Mouse (Mus musculus) yolk sac, embryonic 10.5 days (tissue): ENCODE measurements around the gene Rcan2.
"Not testable (repeated sequence)": the region's sequence is repeated elsewhere in the genome, so short reads cannot be mapped to it uniquely, and the experiment has no call there.

Experiments used
- DNase-seq: peaks from one replicate; pipeline ENCODE4 v3.0.0-alpha.2; 2017; ENCODE audit warnings: low spot score

The Rcan2 gene

GRCm38 (mm10) chr17:43825411-43825785, 24.2 kb downstream of the Rcan2 start:
- not testable (repeated sequence) for DNase-seq

DNA sequence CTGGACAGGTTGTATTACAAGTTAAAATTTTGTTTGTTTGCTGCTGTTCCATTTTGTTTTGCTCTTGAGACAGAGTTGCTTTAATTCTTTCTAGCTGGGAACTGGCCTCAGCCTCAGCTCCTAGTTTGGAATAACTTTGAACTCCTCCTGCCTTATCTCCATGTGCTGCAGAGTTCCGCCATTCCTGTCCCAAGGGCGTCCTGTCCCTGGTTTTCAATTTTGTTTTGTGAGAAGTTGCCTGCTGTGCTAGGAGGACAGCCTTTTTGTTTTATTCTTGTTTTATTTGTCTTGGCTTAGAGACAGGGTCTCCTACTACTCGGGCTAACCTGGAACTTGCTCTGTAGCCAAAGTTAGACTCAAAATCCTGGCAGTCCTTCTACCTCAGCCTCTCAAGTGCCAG, 26.1 kb downstream of the Rcan2 start:
- DNase-seq = no peak

DNA sequence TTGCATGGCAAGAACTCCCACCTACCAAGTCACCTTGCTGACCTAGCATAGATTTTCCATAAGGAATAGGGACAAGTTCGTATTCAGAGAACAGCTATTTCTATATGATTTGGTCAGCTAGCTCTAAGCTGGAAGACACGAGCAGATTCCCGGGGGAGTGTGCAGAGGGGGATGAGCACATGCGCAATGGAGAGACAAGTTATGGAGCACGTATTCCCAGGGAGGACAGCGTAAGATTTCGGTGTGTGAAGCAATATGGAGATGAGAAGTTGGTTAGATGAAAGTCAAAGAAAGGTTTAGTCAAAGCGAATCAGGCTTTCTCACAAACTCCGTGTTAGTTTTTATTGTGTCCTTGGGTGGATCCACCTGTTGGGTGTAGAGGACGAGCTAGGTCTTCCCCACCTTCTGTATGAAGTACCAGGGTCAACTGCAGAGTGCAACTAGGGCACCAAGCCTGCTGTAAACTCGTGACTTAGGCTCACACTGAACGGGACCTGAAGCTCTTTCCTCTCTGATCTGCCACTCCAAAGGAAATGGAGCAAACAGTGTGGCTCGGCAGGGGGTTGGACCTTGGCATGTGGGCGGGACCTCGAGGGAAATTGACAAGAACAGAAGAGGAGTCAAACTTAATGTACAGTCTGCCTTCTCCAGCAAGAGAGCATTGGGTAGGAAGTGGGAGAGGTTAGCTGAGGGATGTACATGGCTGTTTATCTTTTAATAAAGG, 31.4 kb downstream of the Rcan2 start:
- peak; percentile 7 for DNase-seq

GRCm38 (mm10) chr17:43840208-43840607, 39.1 kb downstream of the Rcan2 start:
- DNase-seq = no peak

DNA sequence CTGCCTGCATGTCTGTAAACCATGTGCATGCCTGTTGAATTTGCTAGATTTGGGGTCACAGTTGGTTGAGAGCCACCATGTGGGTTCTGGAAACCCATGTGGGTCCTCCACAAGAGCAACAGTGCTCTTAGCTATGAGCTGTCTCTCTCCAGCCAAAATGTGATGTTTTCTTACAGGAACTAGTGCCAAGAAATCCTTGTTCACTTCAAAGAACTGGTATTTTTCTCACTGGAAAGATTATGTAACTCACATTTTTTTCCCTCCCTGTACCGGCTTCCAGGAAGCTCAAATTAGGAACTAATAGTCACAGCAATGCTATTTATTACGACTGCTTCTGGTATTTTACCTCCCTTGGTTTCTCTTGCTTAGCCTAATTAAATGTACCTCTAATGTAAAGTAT, 45.6 kb downstream of the Rcan2 start:
- DNase-seq = no peak

DNA sequence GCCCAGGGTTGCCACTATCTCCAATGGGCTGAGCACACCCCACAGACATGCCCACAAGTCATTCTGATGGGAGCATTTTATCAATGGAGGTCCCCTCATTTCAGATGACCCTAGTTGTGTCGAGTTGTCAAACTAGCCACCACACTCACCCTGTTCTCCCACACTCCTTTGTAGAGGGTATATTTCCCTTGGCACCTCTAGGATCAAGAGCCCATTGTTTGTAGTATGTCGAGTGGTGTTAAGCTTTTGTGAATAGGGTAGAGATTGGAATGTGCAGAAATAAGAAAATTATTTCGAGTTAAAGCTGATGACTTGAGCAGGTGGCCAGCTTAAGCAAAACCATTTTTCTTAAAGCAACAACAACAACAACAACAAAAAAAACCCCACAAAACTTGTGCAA, 47.8 kb downstream of the Rcan2 start:
- DNase-seq = no peak

DNA sequence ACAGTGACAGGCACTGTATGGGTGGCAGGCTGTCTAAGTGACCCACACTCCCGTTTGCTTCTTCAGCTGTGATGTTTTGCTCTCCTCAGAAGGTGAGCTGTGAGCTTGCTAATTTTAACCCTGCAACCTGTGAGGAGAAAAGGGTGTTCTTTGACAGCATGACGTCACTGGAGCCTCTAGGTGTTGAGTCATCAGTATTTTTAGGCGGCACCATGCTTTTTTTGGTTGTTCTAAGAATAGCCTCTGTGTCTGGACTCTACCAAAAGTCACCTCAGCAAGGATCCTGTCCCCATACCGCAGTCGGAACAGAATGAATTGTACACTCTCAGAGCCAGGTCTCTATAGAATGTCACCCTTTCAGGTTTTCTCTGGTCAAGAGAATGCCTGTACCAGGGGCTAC, 54.0 kb downstream of the Rcan2 start:
- no peak for DNase-seq

DNA sequence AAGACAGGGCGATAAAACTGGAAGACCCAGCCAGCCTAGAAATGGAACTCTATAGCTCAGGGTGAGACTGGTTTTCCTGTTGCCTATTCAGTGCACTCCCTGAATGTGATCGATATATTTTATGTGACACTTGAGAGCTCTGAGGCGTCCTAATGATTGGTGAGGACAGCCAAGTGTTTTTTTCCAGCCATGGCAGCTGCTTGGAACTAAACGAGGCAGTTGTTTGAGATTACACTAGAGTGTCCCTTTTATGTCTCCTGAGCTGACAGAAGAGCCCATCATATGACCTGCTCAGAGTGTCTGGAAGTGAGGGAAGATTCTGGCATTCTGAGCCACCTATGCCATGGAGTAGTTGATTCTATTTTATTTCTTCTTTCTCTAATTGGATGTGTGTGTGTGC, 54.9 kb downstream of the Rcan2 start:
- no peak for DNase-seq

GRCm38 (mm10) chr17:43868808-43869207, 67.7 kb downstream of the Rcan2 start:
- no peak for DNase-seq

GRCm38 (mm10) chr17:43869677-43870076, 68.5 kb downstream of the Rcan2 start:
- DNase-seq = peak; percentile 30

GRCm38 (mm10) chr17:43874417-43874816, 73.3 kb downstream of the Rcan2 start:
- DNase-seq = no peak

GRCm38 (mm10) chr17:43877425-43877824, 76.3 kb downstream of the Rcan2 start:
- no peak for DNase-seq

- no peak for DNase-seq
Observed at GRCm38 (mm10) chr17:43883016-43883415, 81.9 kb downstream of the Rcan2 start.

DNA sequence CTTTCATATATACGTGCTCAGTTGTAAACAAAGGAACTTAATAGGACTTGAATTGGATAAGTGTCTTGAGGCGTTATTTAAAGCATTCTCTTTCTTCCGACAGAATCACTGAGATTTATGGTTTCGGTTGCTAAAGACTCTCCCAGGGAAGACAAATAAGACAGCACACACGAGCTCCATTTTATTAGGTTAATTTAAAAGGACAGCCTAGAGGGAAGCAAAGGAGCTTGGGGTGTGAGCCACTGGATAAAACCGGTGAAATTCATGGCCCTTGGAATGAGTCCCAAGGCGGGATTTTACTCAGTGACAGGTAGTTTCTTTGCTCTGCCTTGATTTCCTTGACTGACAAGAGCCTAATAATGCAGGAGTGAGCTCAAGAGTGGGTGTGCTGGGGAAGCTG, 85.1 kb downstream of the Rcan2 start:
- DNase-seq = no peak

GRCm38 (mm10) chr17:43887931-43888330, 86.8 kb downstream of the Rcan2 start:
- DNase-seq = no peak

DNA sequence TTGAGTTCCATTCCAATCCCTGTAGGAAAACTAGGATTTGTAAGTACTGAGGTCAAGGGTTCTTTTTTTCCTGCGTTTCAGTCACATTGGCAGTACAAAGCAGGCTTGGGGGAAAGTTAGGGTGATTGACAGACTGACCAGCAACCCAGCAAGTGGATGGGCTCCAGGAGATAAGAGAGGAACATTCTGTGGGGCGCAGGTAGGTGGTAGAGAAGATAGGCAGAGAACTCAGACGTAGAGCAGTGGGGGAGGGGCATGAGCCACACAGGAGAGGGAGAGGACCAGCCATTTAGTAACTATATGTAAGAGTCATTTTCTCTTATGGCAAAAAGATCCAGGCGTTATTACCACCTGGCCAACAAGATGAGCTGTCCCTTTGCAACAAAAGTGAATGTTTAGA, 96.2 kb downstream of the Rcan2 start:
- no peak for DNase-seq

GRCm38 (mm10) chr17:43899405-43900092, 98.4 kb downstream of the Rcan2 start:
- no peak for DNase-seq

- no peak for DNase-seq
Observed at GRCm38 (mm10) chr17:43900133-43900532, 99.0 kb downstream of the Rcan2 start.

GRCm38 (mm10) chr17:43901474-43901873, 100.3 kb downstream of the Rcan2 start:
- no peak for DNase-seq

DNA sequence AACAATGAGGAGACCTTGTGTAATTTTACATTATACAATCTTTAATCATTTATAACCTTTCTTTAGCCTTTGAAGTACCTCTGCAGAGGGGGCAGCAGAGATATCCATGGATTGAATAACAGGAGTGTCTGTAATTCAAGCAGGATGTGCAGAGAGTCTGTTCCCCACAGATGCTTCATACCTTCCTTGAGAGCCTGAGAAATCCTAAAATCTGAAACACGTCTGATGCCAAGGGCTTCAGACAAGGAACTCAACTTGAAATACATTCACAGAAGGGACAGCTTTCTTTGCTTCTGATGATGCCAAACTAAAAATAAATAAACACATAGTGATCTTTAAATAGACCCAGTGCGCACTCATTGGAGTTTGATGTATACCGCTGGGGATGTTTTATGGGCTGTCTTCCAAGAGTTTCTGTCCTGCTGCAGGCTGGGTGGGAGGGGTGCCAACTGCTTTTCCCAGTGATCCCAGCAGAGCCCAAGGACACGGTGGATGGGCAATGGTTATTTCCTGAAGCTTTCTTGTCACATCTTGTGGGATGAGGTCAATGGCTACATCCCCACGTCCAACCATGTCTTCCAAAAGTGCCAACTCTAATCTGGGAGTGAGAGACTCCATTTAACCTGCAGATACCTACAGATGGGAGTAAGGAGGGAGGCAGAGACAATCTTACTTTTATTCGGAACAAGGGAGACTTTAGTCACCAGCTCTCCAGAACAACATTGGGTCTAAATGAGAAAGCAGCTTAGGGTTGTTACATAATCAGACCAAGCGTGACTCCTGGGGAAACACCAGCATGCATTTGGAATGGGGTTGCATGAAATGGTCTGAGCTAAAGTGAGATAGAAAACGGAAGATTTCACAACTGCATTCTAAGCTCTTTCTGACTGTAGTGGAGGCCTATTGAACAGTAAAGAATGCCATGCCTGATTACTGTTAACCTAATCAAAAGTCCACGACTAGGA, 102.9 kb downstream of the Rcan2 start:
- no peak for DNase-seq

DNA sequence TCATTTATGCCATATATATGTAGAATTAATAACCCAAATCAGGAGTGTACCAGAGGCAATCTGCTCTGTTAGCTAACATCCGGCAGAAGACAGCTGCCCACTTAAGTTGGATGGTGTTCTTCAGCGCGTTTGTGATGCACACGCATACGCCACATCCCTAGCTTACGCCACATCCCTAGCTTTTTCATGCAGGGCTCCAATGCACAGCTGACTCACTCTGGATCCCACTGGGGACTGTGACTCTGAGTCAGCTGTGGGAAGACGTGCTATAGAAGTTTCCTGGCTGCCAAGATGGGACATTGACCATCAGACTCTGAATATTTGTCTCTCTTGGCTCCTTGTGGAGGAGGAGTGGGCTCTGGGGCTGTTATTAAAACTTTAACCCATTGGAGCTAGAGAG, 103.7 kb downstream of the Rcan2 start:
- DNase-seq = no peak

- no peak for DNase-seq
Observed at GRCm38 (mm10) chr17:43906728-43907127, 105.6 kb downstream of the Rcan2 start.

DNA sequence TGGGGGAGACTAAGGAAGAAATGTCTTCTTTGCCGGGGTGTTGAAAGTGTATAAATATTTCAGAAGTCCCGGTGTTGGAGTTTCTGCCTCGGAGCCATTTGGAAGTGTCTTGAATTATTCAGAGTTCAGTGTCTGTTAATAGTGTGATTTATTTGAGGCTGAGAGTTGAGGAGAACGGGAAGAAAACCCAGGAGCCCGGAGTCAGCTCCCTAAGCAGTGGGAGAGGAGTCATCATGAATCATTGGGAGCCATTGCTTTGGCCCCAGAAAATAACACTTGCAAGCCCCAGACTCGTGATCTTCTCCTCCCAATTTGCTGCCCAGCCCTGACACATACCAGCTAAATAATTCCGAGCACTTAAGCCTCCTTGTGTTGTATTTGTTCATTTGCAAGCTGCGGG, 115.0 kb downstream of the Rcan2 start:
- DNase-seq = no peak
